Mouse (Mus musculus): ENCODE results near the gene Ifitm2.
"Not testable (repeated sequence)": the region's sequence is repeated elsewhere in the genome, so short reads cannot be mapped to it uniquely, and the experiment has no call there.

DNA sequence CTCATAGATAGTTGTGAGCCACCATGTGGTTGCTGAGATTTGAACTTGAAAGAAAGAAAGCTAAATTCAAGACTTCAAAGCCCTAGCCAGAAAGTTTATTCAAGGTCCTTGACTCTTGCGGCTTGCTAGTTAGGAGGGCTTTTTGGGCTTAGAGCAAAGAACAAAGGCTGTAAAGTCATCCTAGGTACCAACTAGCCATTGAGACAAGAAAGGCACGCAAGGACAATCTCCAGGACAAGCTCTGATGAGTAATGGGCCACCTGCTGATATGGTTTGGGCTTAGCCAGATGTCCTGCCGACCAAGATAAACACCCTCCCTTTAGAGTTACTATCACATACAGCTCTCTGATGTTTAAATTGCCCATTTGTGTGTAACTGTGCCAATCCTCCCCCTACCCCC lies 12.9 kb upstream of the Ifitm2 start:
- not testable (repeated sequence) for TF ChIP-seq CTCF, POLR2A (IDR thresholded peaks at IDR 0.05; ENCODE audit: extremely low read depth, insufficient read depth, low read length)
